Mouse (Mus musculus) lung, postnatal 0 days (tissue): ENCODE data around the gene Gm45837.

Experiments used
- CTCF ChIP-seq: IDR thresholded peaks from 2 replicates; pipeline ENCODE4 v1.5.1; 2016; ENCODE audit warnings: antibody characterized with exemption, mild to moderate bottlenecking
- EP300 ChIP-seq: IDR thresholded peaks from 2 replicates; pipeline ENCODE4 v1.6.1; 2016; ENCODE audit warnings: antibody characterized with exemption, mild to moderate bottlenecking, control low read depth

GRCm38 (mm10) chr7:101362791-101363191, 47.9 kb upstream of the Gm45837 start:
- TF ChIP-seq EP300 (no peak), CTCF (no peak)
